Mouse (Mus musculus) sigmoid colon, adult 10 weeks (tissue): ENCODE data around the gene Ssxb3. TPM values are rescaled to one million over a fixed set of nuclear protein-coding genes. Genes with fewer than 3 reads are reported as not detected.

ENCODE experiments used
- polyA plus RNA-seq: library from polyadenylated mRNA; stranded (reverse); fragments of 350-450 nt; fragmentation: Illumina TruSeq; extraction: RNeasy Lipid Tissue Mini Kit (QIAGEN cat#74804); gene quantifications from one replicate; pipeline ENCODE4 v1.2.3, GENCODE M21; 2014; ENCODE audit warnings: low read depth, low replicate concordance

The Ssxb3 gene
- not detected for polyA plus RNA-seq

GRCm38 (mm10) chrX:8591716-8592115 is at the start of gene Ssxb3:
Gene Ssxb3 (minus strand): TSS chrX:8591816.

GRCm38 (mm10) chrX:8548155-8548554 is 43.5 kb downstream of the Ssxb3 start, which contains the start of gene Ssxb6:
Gene Ssxb6 (minus strand): TSS chrX:8548255.

Other genes starting within 250 kb of the Ssxb3 start
- gene Ssxb9, start 224.8 kb downstream of the Ssxb3 start, polyA plus RNA-seq: not detected
- gene Ssxb1, start 178.5 kb downstream of the Ssxb3 start, polyA plus RNA-seq: not detected
- not detected for gene Ssxb2, start 130.1 kb downstream of the Ssxb3 start, polyA plus RNA-seq
- not detected for gene Gm14459, start 66.9 kb downstream of the Ssxb3 start, polyA plus RNA-seq
- gene Ssxb6, start 43.6 kb downstream of the Ssxb3 start, polyA plus RNA-seq: not detected
- gene Ssxb8, start 99.0 kb upstream of the Ssxb3 start, polyA plus RNA-seq: not detected
- not detected for gene Ssx9, start 156.6 kb upstream of the Ssxb3 start, polyA plus RNA-seq
- not detected for gene Ssxb5, start 211.9 kb upstream of the Ssxb3 start, polyA plus RNA-seq